9 mouse cellular contexts compared by ENCODE assay signal in genomic region chr15:83306181-83306580, GRCm38 (mm10). TPM values are rescaled to one million over a fixed set of nuclear protein-coding genes. Genes with fewer than 3 reads are reported as not detected.
A peak's percentile ranks its signal among the peaks of the same experiment; 100 is the strongest.
DNase-seq lines count a peak whose midpoint lies in the region; ATAC-seq lines count a peak whose summit lies in the region.
"Had no signal": no experiment of that assay in that cellular context is flagged by ENCODE, and none has a peak within 500 bp of the region (broad histone marks: within the 10 kb centered on the region; RNA-seq: fewer than 3 reads in every experiment).

No protein-coding gene starts in this region.

- no peak overlapping the region for H3K4me2 ChIP-seq in heart, embryonic 15.5 days
- H3K4me2 ChIP-seq in lung, embryonic 15.5 days, result no peak overlapping the region
- no peak overlapping the region for H3K4me2 ChIP-seq in forebrain, embryonic 14.5 days (ENCODE audit: low read length)
- H3K4me2 ChIP-seq: lung, embryonic 14.5 days had no signal

- ATAC-seq in heart, embryonic 15.5 days (replicated peaks; ENCODE audit: insufficient number of reproducible peaks, insufficient read depth, low FRiP score, low read depth), result no peak
- no peak for ATAC-seq in lung, embryonic 15.5 days (ENCODE audit: borderline replicate concordance, extremely low read depth, low FRiP score, low TSS enrichment)
- no peak for ATAC-seq in forebrain, embryonic 14.5 days

- H3K4me1 ChIP-seq in heart, embryonic 15.5 days (replicated peaks), result peaks cover 10% of the 10 kb centered on the region
- peaks cover 16% of the 10 kb centered on the region for H3K4me1 ChIP-seq in lung, embryonic 15.5 days
- H3K4me1 ChIP-seq in forebrain, embryonic 14.5 days (ENCODE audit: control insufficient read depth, insufficient read depth, low read length), result no peaks in the 10 kb centered on the region

- WGBS in heart, embryonic 15.5 days, result 87% methylated on average over 12 of the region's 12 CpGs
- 88% methylated on average over 12 of the region's 12 CpGs for WGBS in lung, embryonic 15.5 days
- WGBS in forebrain, embryonic 14.5 days, result 90% methylated on average over 12 of the region's 12 CpGs

- H3K9ac ChIP-seq in heart, embryonic 15.5 days, result no peak overlapping the region
- no peak overlapping the region for H3K9ac ChIP-seq in lung, embryonic 15.5 days
- H3K9ac ChIP-seq in forebrain, embryonic 14.5 days (ENCODE audit: low read length), result no peak overlapping the region
- H3K9ac ChIP-seq: lung, embryonic 14.5 days had no signal

- no peak for DNase-seq in heart, adult 8-10 months (ENCODE audit: low spot score)
- no peak for DNase-seq in lung, postnatal 14 days
- peak; percentile 57 for DNase-seq in cerebellum, adult 9-11 months
- peak; percentile 32 for DNase-seq in kidney, postnatal 10 days
- DNase-seq in thymus, postnatal 4 days, result no peak
- no peak for DNase-seq in forebrain, embryonic 14.5 days (ENCODE audit: low spot score)
- DNase-seq: lung, embryonic 14.5 days had no signal

- no peaks in the 10 kb centered on the region for H3K9me3 ChIP-seq in heart, embryonic 15.5 days (replicated peaks)
- no peaks in the 10 kb centered on the region for H3K9me3 ChIP-seq in lung, embryonic 15.5 days
- H3K9me3 ChIP-seq in forebrain, embryonic 14.5 days (replicated peaks; ENCODE audit: control insufficient read depth, low read length), result no peaks in the 10 kb centered on the region

- no peak overlapping the region for H3K4me3 ChIP-seq in heart, embryonic 15.5 days
- no peak overlapping the region for H3K4me3 ChIP-seq in lung, embryonic 15.5 days
- no peak overlapping the region for H3K4me3 ChIP-seq in forebrain, embryonic 14.5 days (ENCODE audit: low read depth, low read length)

- H3K36me3 ChIP-seq in heart, embryonic 15.5 days, result peaks cover 42% of the 10 kb centered on the region
- peaks cover 35% of the 10 kb centered on the region; the same call in 1 of the 2 replicates for H3K36me3 ChIP-seq in lung, embryonic 15.5 days
- H3K36me3 ChIP-seq in forebrain, embryonic 14.5 days (ENCODE audit: control insufficient read depth, insufficient read depth, low read length), result peaks cover 50% of the 10 kb centered on the region

- H3K27ac ChIP-seq in heart, embryonic 15.5 days, result 0 out of 2 replicates have a peak overlapping the region, but pooled peaks have one; percentile 14
- peak overlapping the region; percentile 71 for H3K27ac ChIP-seq in lung, embryonic 15.5 days
- no peak overlapping the region for H3K27ac ChIP-seq in forebrain, embryonic 14.5 days (ENCODE audit: low read depth, low read length)

- H3K27me3 ChIP-seq in heart, embryonic 15.5 days, result no peaks in the 10 kb centered on the region
- no peaks in the 10 kb centered on the region for H3K27me3 ChIP-seq in lung, embryonic 15.5 days
- H3K27me3 ChIP-seq in forebrain, embryonic 14.5 days (replicated peaks; ENCODE audit: control insufficient read depth, insufficient read depth, low read length), result no peaks in the 10 kb centered on the region

RNA-seq across cellular contexts. Expression of gene Arfgap3, which starts 43.9 kb away (rescaled TPM):
- polyA plus RNA-seq in heart, embryonic 15.5 days (2015; fragmentation: Nextera tagmentation; extraction: Ambion mirVana), result 37.7 and 40.1 TPM in 2 replicates
- total RNA-seq in heart, adult 8-10 months (2022), result 10 to 100 TPM; 10.2 to 11.8 (median 11.1) TPM
- polyA plus RNA-seq in lung, embryonic 15.5 days (2015; fragmentation: Nextera tagmentation; extraction: Ambion mirVana), result 38.3 and 43.9 TPM in 2 replicates
- polyA plus RNA-seq in forebrain, embryonic 14.5 days (2014; fragmentation: Nextera tagmentation; extraction: Ambion mirVana), result 40.0 and 45.4 TPM in 2 replicates

RNA-seq across cellular contexts. Expression of gene A4galt, which starts 54.6 kb away (rescaled TPM):
- 1.3 and 1.6 TPM in 2 replicates for polyA plus RNA-seq in heart, embryonic 15.5 days (2015; fragmentation: Nextera tagmentation; extraction: Ambion mirVana)
- 1 to 10 TPM; 4.2 to 8.7 (median 5.8) TPM for total RNA-seq in heart, adult 8-10 months (2022)
- polyA plus RNA-seq in lung, embryonic 15.5 days (2015; fragmentation: Nextera tagmentation; extraction: Ambion mirVana), result 3.5 and 3.6 TPM in 2 replicates
- 1.5 and 2.3 TPM in 2 replicates for polyA plus RNA-seq in forebrain, embryonic 14.5 days (2014; fragmentation: Nextera tagmentation; extraction: Ambion mirVana)

Comparison
In these comparisons a context has a peak if more than half of its experiments do, and no peak if none do; other contexts are left out.
1. DNase-seq: peak in cerebellum, adult 9-11 months (single experiment) and kidney, postnatal 10 days (single experiment); none in heart, adult 8-10 months (single experiment), lung, postnatal 14 days (single experiment), thymus, postnatal 4 days (single experiment) and forebrain, embryonic 14.5 days (single experiment).